Mouse (Mus musculus) forebrain, embryonic 14.5 days (tissue): ENCODE data around the gene Olfr315. TPM values are rescaled to one million over a fixed set of nuclear protein-coding genes. Genes with fewer than 3 reads are reported as not detected.
"Not testable (repeated sequence)": the region's sequence is repeated elsewhere in the genome, so short reads cannot be mapped to it uniquely, and the experiment has no call there.

Experiments
- ATAC-seq: fragments of 200-750 bp; cut with Nextera tagmentation; 2 replicates; pipeline ENCODE4 v1.8.0; 2017; ENCODE audit warnings: mild to moderate bottlenecking, moderate library complexity
- DNase-seq: peaks from one replicate; pipeline ENCODE4 v3.0.0-alpha.2; 2015; ENCODE audit warnings: low spot score
- H3K27ac ChIP-seq: fragments of 300-500 bp; sonication (generic); 2 replicates; pipeline ENCODE4 v1.5.1; 2014; ENCODE audit warnings: low read depth, mild to moderate bottlenecking, control low read depth, low read length, moderate library complexity
- H3K27me3 ChIP-seq: fragments of 300-500 bp; sonication (generic); replicated peaks from 2 replicates; pipeline ENCODE4 v1.6.1; 2014; ENCODE audit warnings: low read length, control low read depth, mixed read lengths; ENCODE audit not compliant: control insufficient read depth, insufficient read depth
- H3K36me3 ChIP-seq: fragments of 300-500 bp; sonication (generic); 2 replicates; pipeline ENCODE4 v1.6.1; 2014; ENCODE audit warnings: low read length, control low read depth; ENCODE audit not compliant: control insufficient read depth, insufficient read depth
- H3K4me1 ChIP-seq: fragments of 300-500 bp; sonication (generic); 2 replicates; pipeline ENCODE4 v1.6.1; 2014; ENCODE audit warnings: antibody characterized with exemption, low read length, control low read depth; ENCODE audit not compliant: control insufficient read depth, insufficient read depth
- H3K4me2 ChIP-seq: fragments of 300-500 bp; sonication (generic); 2 replicates; pipeline ENCODE4 v1.6.1; 2014; ENCODE audit warnings: mild to moderate bottlenecking, control low read depth, low read length
- H3K4me3 ChIP-seq: fragments of 300-500 bp; sonication (generic); 2 replicates; pipeline ENCODE4 v1.5.1; 2014; ENCODE audit warnings: low read depth, low read length, control low read depth
- H3K9ac ChIP-seq: fragments of 300-500 bp; sonication (generic); 2 replicates; pipeline ENCODE4 v1.6.1; 2014; ENCODE audit warnings: mild to moderate bottlenecking, low read length, control low read depth, moderate library complexity
- H3K9me3 ChIP-seq: fragments of 300-500 bp; sonication (generic); replicated peaks from 2 replicates; pipeline ENCODE4 v1.6.1; 2016; ENCODE audit warnings: low read length, control low read depth, mixed read lengths; ENCODE audit not compliant: control insufficient read depth
- WGBS: fragments of 180-500 bp; shearing (Covaris S2); extraction: QIAGEN DNeasy Blood & Tissue Kit; methylation state at CpG from one replicate; pipeline ENCODE4 v1.1.7; 2014; 5-methylcytosine and 5-hydroxymethylcytosine counted together
- polyA plus RNA-seq: library from polyadenylated mRNA; unstranded; fragments of >200 nt; fragmentation: Nextera tagmentation; extraction: Ambion mirVana; gene quantifications from 2 replicates; pipeline ENCODE4 v1.2.1, GENCODE M21; 2014

Olfr315 gene
- polyA plus RNA-seq, 1 experiment from 2014 or later, result not detected

DNA sequence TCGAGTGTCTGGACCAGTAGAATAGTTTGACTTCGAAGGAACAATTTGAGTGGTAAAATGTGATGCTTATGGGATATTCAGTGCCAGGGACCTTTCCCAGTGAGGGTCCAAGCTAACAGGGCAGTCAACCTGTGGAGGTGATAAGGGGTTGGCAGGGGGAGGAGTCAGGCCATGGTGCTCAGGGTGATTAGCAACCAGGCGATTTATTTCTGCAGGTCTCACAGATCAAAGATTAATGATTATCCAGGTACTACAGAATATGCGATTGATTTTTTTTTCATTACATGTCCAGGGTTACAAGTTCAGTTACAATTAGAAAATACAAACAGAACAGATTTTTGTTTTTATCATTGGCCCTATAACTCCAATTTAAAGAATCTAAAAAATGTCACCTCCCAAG, 30.9 kb downstream of the Olfr315 start:
- Histone ChIP-seq H3K4me1 (peaks cover 3% of the 10 kb centered on the region; the same call in 1 of the 2 replicates), H3K27me3 (no peaks in the 10 kb centered on the region), H3K4me3 (no peak overlapping the region), H3K36me3 (no peaks in the 10 kb centered on the region), H3K9me3 (no peaks in the 10 kb centered on the region), H3K27ac (no peak overlapping the region), H3K4me2 (no peak overlapping the region), H3K9ac (no peak overlapping the region)
- 85% methylated on average over 4 of the region's 4 CpGs for WGBS
- no peak for ATAC-seq
- no peak for DNase-seq

DNA sequence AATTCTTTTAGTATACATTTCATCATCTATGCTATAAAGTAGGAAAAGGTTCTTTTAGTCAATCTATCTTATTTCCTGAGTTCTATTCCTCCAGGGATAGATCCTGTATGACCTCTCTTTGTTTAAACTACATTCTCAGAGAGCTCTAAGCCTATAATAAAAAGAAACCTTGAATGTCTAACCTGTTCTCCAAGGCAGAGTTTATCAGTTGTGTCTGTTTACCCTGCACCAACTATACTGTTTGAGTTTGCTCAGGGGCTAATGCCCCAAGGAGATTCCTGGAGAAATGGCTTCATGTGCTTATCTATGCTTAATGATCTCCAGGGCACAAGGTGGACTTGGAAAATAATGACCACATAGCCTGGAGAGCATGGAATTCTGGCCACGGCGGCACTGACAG, 31.4 kb downstream of the Olfr315 start:
- Histone ChIP-seq H3K9ac (no peak overlapping the region), H3K4me2 (no peak overlapping the region), H3K9me3 (no peaks in the 10 kb centered on the region), H3K27me3 (no peaks in the 10 kb centered on the region), H3K27ac (no peak overlapping the region), H3K36me3 (no peaks in the 10 kb centered on the region), H3K4me1 (peaks cover 3% of the 10 kb centered on the region; the same call in 1 of the 2 replicates), H3K4me3 (no peak overlapping the region)
- DNase-seq, result no peak
- no peak for ATAC-seq
- WGBS, result 87% methylated on average over 2 of the region's 2 CpGs

DNA sequence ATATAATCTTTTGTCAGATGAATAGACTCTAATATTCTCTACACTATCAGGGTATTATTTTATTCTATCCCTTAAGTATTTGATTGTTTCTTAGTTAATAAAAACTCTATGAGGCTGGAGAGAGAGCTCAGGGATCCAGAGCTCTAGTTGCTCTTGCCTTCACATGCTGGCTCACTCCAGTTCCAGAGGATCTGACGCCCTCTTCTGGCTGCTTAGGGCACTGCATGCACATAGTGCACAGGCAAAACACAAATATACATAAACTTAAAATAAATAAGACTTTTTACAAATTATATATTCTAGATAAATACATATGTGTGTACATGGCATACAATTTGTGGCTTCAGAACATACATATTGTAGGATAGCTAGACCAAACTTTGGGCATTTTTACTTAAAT, 39.0 kb downstream of the Olfr315 start:
- WGBS, result 8% methylated on average over 1 of the region's 1 CpGs
- Histone ChIP-seq H3K4me3 (no peak overlapping the region), H3K27me3 (no peaks in the 10 kb centered on the region), H3K9ac (no peak overlapping the region), H3K4me1 (no peaks in the 10 kb centered on the region), H3K36me3 (no peaks in the 10 kb centered on the region), H3K27ac (no peak overlapping the region), H3K9me3 (no peaks in the 10 kb centered on the region), H3K4me2 (no peak overlapping the region)
- DNase-seq (no peak), ATAC-seq (no peak)

DNA sequence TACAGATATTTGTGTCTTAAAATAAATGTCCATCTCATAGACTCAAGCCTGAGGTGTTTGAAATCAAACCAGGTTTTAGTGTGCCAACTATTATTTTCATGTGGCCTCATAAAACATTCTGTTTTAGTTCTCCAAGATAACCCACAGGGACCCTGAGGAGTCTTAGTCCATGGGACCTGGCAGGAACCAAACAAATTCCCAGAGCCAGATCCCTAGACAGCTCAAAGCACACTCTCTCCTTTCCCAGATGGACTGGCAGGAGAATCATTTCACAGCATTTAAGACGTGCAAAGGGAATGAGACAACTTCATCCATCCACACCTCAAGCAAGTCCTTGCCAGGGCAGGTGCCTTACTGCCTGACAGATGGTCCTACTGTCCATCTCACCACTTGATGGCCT, 41.7 kb downstream of the Olfr315 start, which contains the start of gene Olfr313:
Gene Olfr313 (plus strand): TSS at position 301 of the 400 bp plus-strand sequence.
- not testable (repeated sequence) for H3K4me3 ChIP-seq, H3K27ac ChIP-seq, H3K9me3 ChIP-seq, H3K9ac ChIP-seq, DNase-seq, H3K27me3 ChIP-seq, H3K4me2 ChIP-seq, ATAC-seq, H3K4me1 ChIP-seq, H3K36me3 ChIP-seq
- 82% methylated on average over 1 of the region's 1 CpGs for WGBS

DNA sequence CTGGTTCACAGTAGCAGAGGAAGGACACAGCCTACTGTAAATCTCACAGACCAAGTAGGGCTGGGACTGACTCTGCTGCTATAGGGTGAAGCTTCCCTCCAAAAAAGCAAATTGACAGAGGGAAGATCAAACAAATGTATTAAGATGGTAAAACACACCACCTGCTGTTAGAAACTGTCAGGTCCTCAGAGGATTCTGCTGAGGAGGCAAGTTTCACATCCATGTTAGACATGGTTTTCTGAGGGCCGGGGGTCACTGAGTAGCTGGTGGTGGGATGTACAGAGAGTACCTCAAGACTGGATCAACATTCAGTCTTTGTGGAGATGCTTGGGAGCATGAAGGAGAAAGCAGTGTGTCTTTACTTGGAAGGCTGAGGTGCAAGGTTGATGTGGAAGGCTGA, 42.7 kb downstream of the Olfr315 start:
- Histone ChIP-seq H3K4me1 (no peaks in the 10 kb centered on the region), H3K27me3 (no peaks in the 10 kb centered on the region), H3K27ac (no peak overlapping the region), H3K9me3 (no peaks in the 10 kb centered on the region), H3K36me3 (no peaks in the 10 kb centered on the region), H3K9ac (no peak overlapping the region), H3K4me3 (no peak overlapping the region), H3K4me2 (no peak overlapping the region)
- no peak for DNase-seq
- 83% methylated on average over 1 of the region's 1 CpGs for WGBS
- no peak for ATAC-seq

DNA sequence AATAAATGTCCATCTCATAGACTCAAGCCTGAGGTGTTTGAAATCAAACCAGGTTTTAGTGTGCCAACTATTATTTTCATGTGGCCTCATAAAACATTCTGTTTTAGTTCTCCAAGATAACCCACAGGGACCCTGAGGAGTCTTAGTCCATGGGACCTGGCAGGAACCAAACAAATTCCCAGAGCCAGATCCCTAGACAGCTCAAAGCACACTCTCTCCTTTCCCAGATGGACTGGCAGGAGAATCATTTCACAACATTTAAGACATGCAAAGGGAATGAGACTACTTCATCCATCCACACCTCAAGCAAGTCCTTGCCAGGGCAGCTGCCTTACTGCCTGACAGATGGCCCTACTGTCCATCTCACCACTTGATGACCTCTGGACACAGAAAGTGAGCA, 55.9 kb downstream of the Olfr315 start, which contains the start of gene Olfr312:
Gene Olfr312 (plus strand): TSS at position 301 of the 400 bp plus-strand sequence.
- not testable (repeated sequence) for H3K9me3 ChIP-seq, H3K36me3 ChIP-seq, ATAC-seq, H3K4me3 ChIP-seq, H3K4me1 ChIP-seq, H3K4me2 ChIP-seq, H3K27ac ChIP-seq, H3K27me3 ChIP-seq, DNase-seq, H3K9ac ChIP-seq

DNA sequence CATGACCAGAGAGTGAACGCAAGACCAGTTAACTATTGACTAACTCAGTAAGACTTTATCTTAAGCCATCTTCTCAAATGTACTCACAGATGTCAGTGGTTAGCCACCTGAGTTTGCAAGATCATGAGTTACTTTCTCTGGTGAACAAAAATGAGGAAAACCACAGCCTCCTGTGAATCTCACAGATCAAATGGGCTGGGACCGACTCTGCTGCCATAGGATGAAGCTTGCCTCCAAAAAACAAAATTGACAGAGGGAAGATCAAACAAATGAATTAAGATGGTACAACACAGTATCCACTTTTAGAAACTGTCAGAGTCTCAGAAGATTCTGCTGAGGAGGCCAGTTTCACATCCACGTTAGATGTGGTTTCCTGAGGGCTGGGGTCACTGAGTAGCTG, 56.8 kb downstream of the Olfr315 start:
- Histone ChIP-seq H3K9me3 (no peaks in the 10 kb centered on the region), H3K4me3 (no peak overlapping the region), H3K4me2 (no peak overlapping the region), H3K27me3 (no peaks in the 10 kb centered on the region), H3K27ac (no peak overlapping the region), H3K36me3 (no peaks in the 10 kb centered on the region), H3K9ac (no peak overlapping the region), H3K4me1 (no peaks in the 10 kb centered on the region)
- WGBS, result 87% methylated on average over 3 of the region's 3 CpGs
- no peak for ATAC-seq
- no peak for DNase-seq

Other genes starting within 250 kb of the Olfr315 start
- gene Olfr330, start 238.4 kb upstream of the Olfr315 start, polyA plus RNA-seq, result not detected in 2 replicates
- gene Olfr329-ps, start 226.8 kb upstream of the Olfr315 start, polyA plus RNA-seq, result not detected in 2 replicates
- gene Olfr328, start 217.6 kb upstream of the Olfr315 start, polyA plus RNA-seq, result not detected in 2 replicates
- gene Olfr224, start 202.6 kb upstream of the Olfr315 start, polyA plus RNA-seq, result not detected in 2 replicates
- not detected in 2 replicates for gene Olfr325, start 195.5 kb upstream of the Olfr315 start, polyA plus RNA-seq
- not detected in 2 replicates for gene Olfr324, start 178.1 kb upstream of the Olfr315 start, polyA plus RNA-seq
- gene 2210407C18Rik, start 157.1 kb upstream of the Olfr315 start, polyA plus RNA-seq, result not detected in 2 replicates
- not detected in 2 replicates for gene Olfr323, start 142.7 kb upstream of the Olfr315 start, polyA plus RNA-seq
- gene Trim58, start 132.7 kb upstream of the Olfr315 start, polyA plus RNA-seq, result not detected in 2 replicates
- not detected in 2 replicates for gene Olfr322, start 114.4 kb upstream of the Olfr315 start, polyA plus RNA-seq
- not detected in 2 replicates for gene Olfr320, start 92.1 kb upstream of the Olfr315 start, polyA plus RNA-seq
- gene Olfr319, start 74.0 kb upstream of the Olfr315 start, polyA plus RNA-seq, result 0.10 TPM in 1 of 2 replicates, not detected in the other
- not detected in 2 replicates for gene Olfr318, start 49.2 kb upstream of the Olfr315 start, polyA plus RNA-seq
- 0.10 TPM in 1 of 2 replicates, not detected in the other for gene Olfr317, start 34.0 kb upstream of the Olfr315 start, polyA plus RNA-seq
- not detected in 2 replicates for gene Olfr316, start 20.5 kb upstream of the Olfr315 start, polyA plus RNA-seq
- not detected in 2 replicates for gene Olfr314, start 9.8 kb downstream of the Olfr315 start, polyA plus RNA-seq
- gene Fam183b, start 28.8 kb downstream of the Olfr315 start, polyA plus RNA-seq, result 8.2 and 8.4 TPM in 2 replicates
- not detected in 2 replicates for gene Olfr313, start 41.8 kb downstream of the Olfr315 start, polyA plus RNA-seq
- gene Olfr312, start 56.0 kb downstream of the Olfr315 start, polyA plus RNA-seq, result not detected in 2 replicates
- gene Olfr311, start 66.1 kb downstream of the Olfr315 start, polyA plus RNA-seq, result not detected in 2 replicates
- 19.5 and 25.0 TPM in 2 replicates for gene Gm12258, start 74.0 kb downstream of the Olfr315 start, polyA plus RNA-seq
- 11.9 and 13.4 TPM in 2 replicates for gene 2810021J22Rik, start 94.0 kb downstream of the Olfr315 start, polyA plus RNA-seq
- gene Zfp39, start 131.0 kb downstream of the Olfr315 start, polyA plus RNA-seq, result 5.5 and 6.7 TPM in 2 replicates
- not detected in 2 replicates for gene Btnl10, start 144.7 kb downstream of the Olfr315 start, polyA plus RNA-seq
- 457 and 463 TPM in 2 replicates for gene Rnf187, start 165.7 kb downstream of the Olfr315 start, polyA plus RNA-seq
- 279 and 359 TPM in 2 replicates for gene Hist3h2ba, start 175.7 kb downstream of the Olfr315 start, polyA plus RNA-seq
- 149 and 151 TPM in 2 replicates for gene Hist3h2a, start 181.5 kb downstream of the Olfr315 start, polyA plus RNA-seq
- 1.3 and 1.9 TPM in 2 replicates for gene Trim17, start 181.5 kb downstream of the Olfr315 start, polyA plus RNA-seq
- 20.7 and 24.0 TPM in 2 replicates for gene Trim11, start 204.9 kb downstream of the Olfr315 start, polyA plus RNA-seq